Mouse (Mus musculus) hindbrain, embryonic 14.5 days (tissue): Measurements from ENCODE around the gene Prkag2. TPM values are rescaled to one million over a fixed set of nuclear protein-coding genes. Genes with fewer than 3 reads are reported as not detected.
"Not testable (repeated sequence)": the region's sequence is repeated elsewhere in the genome, so short reads cannot be mapped to it uniquely, and the experiment has no call there.

Experiments
- ATAC-seq: fragments of 200-750 bp; cut with Nextera tagmentation; 2 replicates; pipeline ENCODE4 v1.8.0; 2017; ENCODE audit warnings: moderate number of reproducible peaks, mild to moderate bottlenecking, moderate TSS enrichment, moderate library complexity; ENCODE audit not compliant: low FRiP score
- DNase-seq: peaks from one replicate; pipeline ENCODE4 v3.0.0-alpha.2; 2015; ENCODE audit warnings: low spot score
- H3K27ac ChIP-seq: fragments of 300-500 bp; sonication (generic); 2 replicates; pipeline ENCODE4 v1.5.1; 2014; ENCODE audit warnings: mild to moderate bottlenecking, moderate library complexity
- H3K27me3 ChIP-seq: fragments of 300-500 bp; sonication (generic); 2 replicates; pipeline ENCODE4 v1.6.1; 2014; ENCODE audit warnings: mild to moderate bottlenecking, low read length, mixed read lengths; ENCODE audit not compliant: control insufficient read depth, insufficient read depth
- H3K36me3 ChIP-seq: fragments of 300-500 bp; sonication (generic); replicated peaks from 2 replicates; pipeline ENCODE4 v1.6.1; 2014; ENCODE audit not compliant: control insufficient read depth, insufficient read depth
- H3K4me1 ChIP-seq: fragments of 300-500 bp; sonication (generic); replicated peaks from 2 replicates; pipeline ENCODE4 v1.6.1; 2014; ENCODE audit warnings: antibody characterized with exemption, low read length, mixed read lengths; ENCODE audit not compliant: control insufficient read depth, insufficient read depth
- H3K4me2 ChIP-seq: fragments of 300-500 bp; sonication (generic); replicated peaks from 2 replicates; pipeline ENCODE4 v1.6.1; 2014; ENCODE audit warnings: mild to moderate bottlenecking, moderate library complexity
- H3K4me3 ChIP-seq: fragments of 300-500 bp; sonication (generic); replicated peaks from 2 replicates; pipeline ENCODE4 v1.5.1; 2014; ENCODE audit warnings: mild to moderate bottlenecking, low read length
- H3K9ac ChIP-seq: fragments of 300-500 bp; sonication (generic); 2 replicates; pipeline ENCODE4 v1.6.1; 2014
- H3K9me3 ChIP-seq: fragments of 300-500 bp; sonication (generic); 2 replicates; pipeline ENCODE4 v1.6.1; 2016; ENCODE audit warnings: low read length; ENCODE audit not compliant: control insufficient read depth
- WGBS: fragments of 180-500 bp; shearing (Covaris S2); extraction: QIAGEN DNeasy Blood & Tissue Kit; methylation state at CpG from one replicate; pipeline ENCODE4 v1.1.7; 2014; 5-methylcytosine and 5-hydroxymethylcytosine counted together
- polyA plus RNA-seq: library from polyadenylated mRNA; unstranded; fragments of >200 nt; fragmentation: Nextera tagmentation; extraction: Ambion mirVana; gene quantifications from 2 replicates; pipeline ENCODE4 v1.2.1, GENCODE M21; 2014

Prkag2 gene
- polyA plus RNA-seq, 1 experiment from 2014 or later = 105 TPM

- Histone ChIP-seq H3K27me3 (no peaks in the 10 kb centered on the region), H3K9me3 (no peaks in the 10 kb centered on the region), H3K27ac (no peak overlapping the region), H3K36me3 (no peaks in the 10 kb centered on the region), H3K4me2 (no peak overlapping the region), H3K4me3 (no peak overlapping the region), H3K9ac (no peak overlapping the region), H3K4me1 (no peaks in the 10 kb centered on the region)
- no peak for ATAC-seq
- DNase-seq = no peak
- 92% methylated on average over 3 of the region's 3 CpGs for WGBS
These were observed 268.5 kb downstream of the Prkag2 start for GRCm38 (mm10) chr5:24831912-24832311.

DNA sequence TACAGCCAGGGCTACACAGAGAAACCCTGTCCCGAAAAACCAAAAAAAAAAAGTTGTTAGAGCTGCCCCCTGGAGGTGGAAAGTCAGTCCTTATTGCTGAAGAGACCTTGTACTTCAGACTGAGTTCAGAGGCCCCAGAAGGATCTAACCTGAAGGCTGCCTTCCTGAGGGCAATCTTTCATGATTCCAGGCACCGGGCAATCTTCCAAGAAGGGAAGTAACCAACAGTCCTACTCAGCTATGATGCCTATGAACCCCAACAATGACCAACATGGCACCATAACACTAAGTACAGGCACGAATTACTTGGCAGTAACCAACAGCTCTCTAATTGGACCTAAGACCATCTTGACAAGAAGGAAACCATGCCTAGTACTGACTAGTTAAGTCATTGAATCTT lies 272.0 kb downstream of the Prkag2 start:
- Histone ChIP-seq H3K4me2 (no peak overlapping the region), H3K4me1 (peaks cover 16% of the 10 kb centered on the region; the same call in 1 of the 2 replicates), H3K36me3 (no peaks in the 10 kb centered on the region), H3K9ac (no peak overlapping the region), H3K27ac (no peak overlapping the region), H3K9me3 (no peaks in the 10 kb centered on the region), H3K4me3 (no peak overlapping the region), H3K27me3 (no peaks in the 10 kb centered on the region)
- ATAC-seq = no peak
- WGBS = 96% methylated on average over 3 of the region's 3 CpGs
- DNase-seq = no peak

DNA sequence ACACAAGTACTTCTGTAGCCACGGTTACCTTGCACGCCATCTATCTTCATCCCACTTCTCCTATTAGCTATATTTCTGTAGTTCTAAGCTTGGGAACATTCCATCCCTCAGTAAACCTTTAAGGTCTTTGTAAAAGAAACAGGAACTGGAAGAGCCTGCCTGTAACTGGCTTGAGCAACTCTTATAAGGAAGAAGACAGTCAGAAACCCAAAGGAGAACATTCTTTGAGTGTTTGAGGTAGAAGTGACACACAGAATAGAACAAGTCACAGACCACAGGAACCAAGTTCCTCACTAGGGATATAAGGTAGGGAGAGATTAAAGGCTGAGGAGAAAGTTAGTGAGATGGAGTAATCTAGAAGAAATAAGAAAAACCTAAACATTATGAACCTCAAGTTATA lies 273.3 kb downstream of the Prkag2 start:
- no peak for DNase-seq
- H3K9me3 ChIP-seq = no peaks in the 10 kb centered on the region
- no peak overlapping the region for H3K4me3 ChIP-seq
- H3K9ac ChIP-seq = no peak overlapping the region
- peaks cover 16% of the 10 kb centered on the region; the same call in 1 of the 2 replicates for H3K4me1 ChIP-seq
- 89% methylated on average over 2 of the region's 2 CpGs for WGBS
- ATAC-seq = no peak
- H3K27me3 ChIP-seq = no peaks in the 10 kb centered on the region
- H3K36me3 ChIP-seq = no peaks in the 10 kb centered on the region
- no peak overlapping the region for H3K4me2 ChIP-seq
- no peak overlapping the region for H3K27ac ChIP-seq

GRCm38 (mm10) chr5:24826056-24826770 lies 274.2 kb downstream of the Prkag2 start:
- no peak overlapping the region for H3K9ac ChIP-seq
- ATAC-seq = no peak
- H3K4me3 ChIP-seq = no peak overlapping the region
- H3K27ac ChIP-seq = no peak overlapping the region
- no peaks in the 10 kb centered on the region for H3K9me3 ChIP-seq
- no peak overlapping the region for H3K4me2 ChIP-seq
- H3K4me1 ChIP-seq = peaks cover 16% of the 10 kb centered on the region; the same call in 1 of the 2 replicates
- no peak for DNase-seq
- WGBS = 88% methylated on average over 9 of the region's 9 CpGs
- H3K27me3 ChIP-seq = no peaks in the 10 kb centered on the region
- no peaks in the 10 kb centered on the region for H3K36me3 ChIP-seq

DNA sequence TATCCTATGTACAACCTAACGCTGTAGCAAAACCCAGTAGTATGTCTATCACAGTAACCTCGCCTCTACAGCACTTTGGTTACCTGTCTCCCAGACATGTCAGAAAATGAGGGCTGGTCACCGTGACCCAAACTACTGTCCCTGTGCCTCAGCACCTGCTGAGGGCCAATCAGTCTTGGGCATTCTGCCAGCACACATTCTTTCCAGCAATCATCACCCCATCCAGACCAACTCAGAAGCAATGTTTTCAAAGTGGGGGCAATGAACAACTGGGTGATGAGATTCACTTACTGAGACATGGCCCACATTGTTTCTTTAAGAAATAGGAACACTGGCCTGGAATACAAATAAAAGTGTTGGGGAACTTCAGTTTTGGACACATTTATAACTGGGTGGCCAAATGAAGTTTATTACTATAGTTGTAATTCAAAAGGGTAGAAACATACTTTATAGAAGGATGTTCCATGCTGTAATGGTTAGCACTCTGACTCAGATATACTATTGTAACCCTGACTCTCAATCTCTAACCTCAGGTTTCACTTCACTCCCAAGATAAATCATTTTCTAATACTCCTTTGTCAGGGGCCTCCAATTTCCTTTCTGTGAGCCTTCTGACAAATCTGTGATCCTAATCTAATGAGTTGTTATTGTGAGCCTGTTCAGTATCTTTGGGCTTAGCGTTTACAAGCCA lies 274.9 kb downstream of the Prkag2 start:
- Histone ChIP-seq H3K4me3 (no peak overlapping the region), H3K27me3 (no peaks in the 10 kb centered on the region), H3K9ac (no peak overlapping the region), H3K4me2 (no peak overlapping the region), H3K4me1 (peaks cover 16% of the 10 kb centered on the region; the same call in 1 of the 2 replicates), H3K9me3 (no peaks in the 10 kb centered on the region), H3K27ac (no peak overlapping the region), H3K36me3 (no peaks in the 10 kb centered on the region)
- no peak for DNase-seq
- 85% methylated on average over 4 of the region's 4 CpGs for WGBS
- ATAC-seq = no peak

DNA sequence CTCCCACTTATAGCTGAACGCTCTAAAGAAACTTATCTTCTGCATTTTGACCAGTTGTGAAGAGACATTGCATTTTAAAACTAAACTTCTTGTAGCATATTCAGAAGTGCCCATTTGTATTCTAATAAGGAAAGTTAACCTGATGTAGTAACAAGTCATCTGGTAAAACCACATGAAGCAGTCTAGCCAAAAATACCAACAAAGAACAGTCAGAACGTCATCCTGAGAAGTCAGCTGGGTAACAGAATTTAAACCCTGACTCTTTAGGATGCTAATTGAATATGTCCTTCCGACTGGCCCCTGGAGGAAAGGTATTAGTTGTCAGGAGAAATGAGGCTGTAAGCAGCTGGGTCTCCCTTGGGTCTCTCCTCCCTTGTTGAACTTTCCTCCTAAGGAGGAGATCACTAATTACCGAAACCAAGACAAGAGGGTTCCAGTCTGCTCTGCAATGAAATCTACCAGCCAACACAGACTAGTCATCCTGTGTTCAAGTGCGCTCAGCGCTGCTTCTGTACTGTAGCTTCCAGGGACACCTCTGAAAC lies 276.5 kb downstream of the Prkag2 start:
- 70% methylated on average over 6 of the region's 6 CpGs for WGBS
- Histone ChIP-seq H3K9me3 (no peaks in the 10 kb centered on the region), H3K9ac (no peak overlapping the region), H3K4me3 (no peak overlapping the region), H3K36me3 (no peaks in the 10 kb centered on the region), H3K27me3 (no peaks in the 10 kb centered on the region), H3K4me2 (no peak overlapping the region), H3K27ac (no peak overlapping the region), H3K4me1 (peaks cover 16% of the 10 kb centered on the region; the same call in 1 of the 2 replicates)
- ATAC-seq (no peak), DNase-seq (no peak)

GRCm38 (mm10) chr5:24822781-24823180 lies 277.7 kb downstream of the Prkag2 start:
- Histone ChIP-seq H3K4me3 (no peak overlapping the region), H3K27ac (no peak overlapping the region), H3K36me3 (no peaks in the 10 kb centered on the region), H3K9me3 (no peaks in the 10 kb centered on the region), H3K4me1 (peaks cover 16% of the 10 kb centered on the region; the same call in 1 of the 2 replicates), H3K9ac (no peak overlapping the region), H3K27me3 (no peaks in the 10 kb centered on the region), H3K4me2 (no peak overlapping the region)
- WGBS = 77% methylated on average over 3 of the region's 3 CpGs
- ATAC-seq = no peak
- DNase-seq = no peak

DNA sequence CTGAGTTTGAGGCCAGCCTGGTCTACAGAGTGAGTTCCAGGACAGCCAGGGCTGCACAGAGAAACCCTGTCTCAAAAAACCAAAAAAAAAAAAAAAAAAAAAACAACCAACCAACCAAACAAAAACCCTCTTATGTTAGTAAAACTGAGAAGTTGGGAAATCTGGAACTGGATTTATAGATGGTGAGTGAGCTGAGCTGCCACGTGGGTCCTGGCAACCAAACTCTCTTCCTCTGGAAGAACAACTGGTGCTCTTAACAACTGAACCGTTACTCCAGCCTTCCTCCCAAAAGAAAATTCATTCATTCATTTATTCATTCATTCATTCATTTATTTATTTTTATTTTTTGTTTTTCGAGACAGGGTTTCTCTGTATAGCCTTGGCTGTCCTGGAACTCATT lies 278.2 kb downstream of the Prkag2 start:
- H3K4me1 ChIP-seq = peaks cover 16% of the 10 kb centered on the region; the same call in 1 of the 2 replicates
- not testable (repeated sequence) for H3K36me3 ChIP-seq, H3K4me2 ChIP-seq, H3K9me3 ChIP-seq, ATAC-seq, H3K9ac ChIP-seq, H3K27me3 ChIP-seq, H3K27ac ChIP-seq, H3K4me3 ChIP-seq, DNase-seq
- WGBS = 90% methylated on average over 3 of the region's 3 CpGs

- H3K9me3 ChIP-seq = no peaks in the 10 kb centered on the region
- WGBS = 83% methylated on average over 3 of the region's 3 CpGs
- ATAC-seq = no peak
These were observed 279.0 kb downstream of the Prkag2 start for GRCm38 (mm10) chr5:24821403-24821841.

More at GRCm38 (mm10) chr5:24821403-24821841, 279.0 kb downstream of the Prkag2 start:
- Histone ChIP-seq H3K4me2 (no peak overlapping the region), H3K9ac (no peak overlapping the region), H3K4me1 (peaks cover 13% of the 10 kb centered on the region; the same call in 1 of the 2 replicates), H3K4me3 (no peak overlapping the region), H3K27ac (no peak overlapping the region), H3K36me3 (peaks cover 13% of the 10 kb centered on the region), H3K27me3 (no peaks in the 10 kb centered on the region)
- DNase-seq = no peak
